Mouse (Mus musculus) forebrain, embryonic 13.5 days (tissue): ENCODE measurements at regions not wholly inside any gene's neighbourhood (a gene's known extent, or its start where the extent isn't known, plus 50 kb on each side); places are given as distances from the start of the nearest gene placed in this dataset.

Experiments
- ATAC-seq: fragments of 200-750 bp; cut with Nextera tagmentation; 2 replicates; pipeline ENCODE4 v1.8.0; 2017
- H3K27ac ChIP-seq: fragments of 300-500 bp; sonication (generic); 2 replicates; pipeline ENCODE4 v1.5.1; 2015; ENCODE audit warnings: inconsistent platforms, mild to moderate bottlenecking, moderate library complexity
- H3K27me3 ChIP-seq: fragments of 300-500 bp; sonication (generic); 2 replicates; pipeline ENCODE4 v1.6.1; 2015; ENCODE audit warnings: mild to moderate bottlenecking, inconsistent platforms
- H3K36me3 ChIP-seq: fragments of 300-500 bp; sonication (generic); 2 replicates; pipeline ENCODE4 v1.6.1; 2015; ENCODE audit warnings: mild to moderate bottlenecking, inconsistent platforms; ENCODE audit not compliant: poor library complexity, severe bottlenecking
- H3K4me1 ChIP-seq: fragments of 300-500 bp; sonication (generic); 2 replicates; pipeline ENCODE4 v1.6.1; 2015; ENCODE audit warnings: inconsistent platforms
- H3K4me2 ChIP-seq: fragments of 300-500 bp; sonication (generic); 2 replicates; pipeline ENCODE4 v1.6.1; 2015; ENCODE audit warnings: inconsistent platforms, mild to moderate bottlenecking, moderate library complexity
- H3K4me3 ChIP-seq: fragments of 300-500 bp; sonication (generic); 2 replicates; pipeline ENCODE4 v1.5.1; 2015; ENCODE audit warnings: mild to moderate bottlenecking, inconsistent platforms
- H3K9ac ChIP-seq: fragments of 300-500 bp; sonication (generic); 2 replicates; pipeline ENCODE4 v1.6.1; 2015; ENCODE audit warnings: mild to moderate bottlenecking, inconsistent platforms
- H3K9me3 ChIP-seq: fragments of 300-500 bp; sonication (generic); replicated peaks from 2 replicates; pipeline ENCODE4 v1.6.1; 2016; ENCODE audit warnings: inconsistent platforms
- WGBS: fragments of 180-500 bp; shearing (Covaris S2); methylation state at CpG from one replicate; pipeline ENCODE4 v1.1.7; 2015; 5-methylcytosine and 5-hydroxymethylcytosine counted together

- Histone ChIP-seq H3K9ac (no peak overlapping the region), H3K27me3 (no peaks in the 10 kb centered on the region), H3K9me3 (no peaks in the 10 kb centered on the region), H3K4me1 (peaks cover 11% of the 10 kb centered on the region; the same call in 1 of the 2 replicates), H3K36me3 (no peaks in the 10 kb centered on the region), H3K4me2 (no peak overlapping the region), H3K4me3 (no peak overlapping the region), H3K27ac (peak overlapping the region; percentile 25; the same call in 1 of the 2 replicates)
- ATAC-seq = no peak
- 86% methylated on average over 5 of the region's 5 CpGs for WGBS
These were observed 146.7 kb downstream of the Plk2 start for GRCm38 (mm10) chr13:110541288-110542148.

GRCm38 (mm10) chr13:110542303-110543065 is 147.6 kb downstream of the Plk2 start:
- H3K36me3 ChIP-seq = no peaks in the 10 kb centered on the region
- peaks cover 11% of the 10 kb centered on the region; the same call in 1 of the 2 replicates for H3K4me1 ChIP-seq
- H3K4me3 ChIP-seq = no peak overlapping the region
- no peaks in the 10 kb centered on the region for H3K27me3 ChIP-seq
- no peak overlapping the region for H3K4me2 ChIP-seq
- no peak for ATAC-seq
- H3K27ac ChIP-seq = no peak overlapping the region
- no peaks in the 10 kb centered on the region for H3K9me3 ChIP-seq
- no peak overlapping the region for H3K9ac ChIP-seq
- 88% methylated on average over 5 of the region's 5 CpGs for WGBS

GRCm38 (mm10) chr13:110545454-110545853 is 150.6 kb downstream of the Plk2 start:
- Histone ChIP-seq H3K4me2 (no peak overlapping the region), H3K27ac (no peak overlapping the region), H3K4me3 (no peak overlapping the region), H3K4me1 (peaks cover 8% of the 10 kb centered on the region; the same call in 1 of the 2 replicates), H3K27me3 (no peaks in the 10 kb centered on the region), H3K9ac (no peak overlapping the region), H3K36me3 (no peaks in the 10 kb centered on the region), H3K9me3 (no peaks in the 10 kb centered on the region)
- no peak for ATAC-seq
- 80% methylated on average over 6 of the region's 6 CpGs for WGBS

- ATAC-seq = no peak
- no peak overlapping the region for H3K27ac ChIP-seq
These were observed 160.9 kb downstream of the Plk2 start for GRCm38 (mm10) chr13:110555529-110556319.

GRCm38 (mm10) chr13:110556355-110557095 is 161.7 kb downstream of the Plk2 start:
- no peak overlapping the region for H3K27ac ChIP-seq
- WGBS = 76% methylated on average over 9 of the region's 9 CpGs
- no peak for ATAC-seq

More at GRCm38 (mm10) chr13:110555529-110556319, 160.9 kb downstream of the Plk2 start:
- 85% methylated on average over 7 of the region's 7 CpGs for WGBS
- Histone ChIP-seq H3K9me3 (no peaks in the 10 kb centered on the region), H3K4me2 (no peak overlapping the region), H3K4me1 (peaks cover 8% of the 10 kb centered on the region), H3K27me3 (no peaks in the 10 kb centered on the region), H3K4me3 (no peak overlapping the region), H3K36me3 (no peaks in the 10 kb centered on the region), H3K9ac (no peak overlapping the region)

GRCm38 (mm10) chr13:110557930-110558727 is 163.3 kb downstream of the Plk2 start:
- no peaks in the 10 kb centered on the region for H3K27me3 ChIP-seq
- peak; percentile 79 for ATAC-seq
- no peak overlapping the region; the same call in none of the 2 replicates for H3K27ac ChIP-seq
- WGBS = 59% methylated on average over 28 of the region's 28 CpGs
- no peaks in the 10 kb centered on the region for H3K36me3 ChIP-seq
- H3K4me2 ChIP-seq = peak overlapping the region; percentile 36
- H3K4me1 ChIP-seq = peaks cover 8% of the 10 kb centered on the region
- no peak overlapping the region for H3K9ac ChIP-seq
- H3K4me3 ChIP-seq = no peak overlapping the region
- no peaks in the 10 kb centered on the region for H3K9me3 ChIP-seq

More at GRCm38 (mm10) chr13:110556355-110557095, 161.7 kb downstream of the Plk2 start:
- H3K4me1 ChIP-seq = peaks cover 8% of the 10 kb centered on the region
- H3K4me2 ChIP-seq = no peak overlapping the region
- H3K27me3 ChIP-seq = no peaks in the 10 kb centered on the region
- H3K9ac ChIP-seq = no peak overlapping the region
- H3K36me3 ChIP-seq = no peaks in the 10 kb centered on the region
- no peaks in the 10 kb centered on the region for H3K9me3 ChIP-seq
- H3K4me3 ChIP-seq = no peak overlapping the region

- no peak overlapping the region for H3K4me2 ChIP-seq
- no peak overlapping the region for H3K4me3 ChIP-seq
- H3K9ac ChIP-seq = no peak overlapping the region
- WGBS = 93% methylated on average over 13 of the region's 13 CpGs
- no peaks in the 10 kb centered on the region for H3K27me3 ChIP-seq
- ATAC-seq = no peak
- H3K4me1 ChIP-seq = peaks cover 8% of the 10 kb centered on the region
- H3K36me3 ChIP-seq = no peaks in the 10 kb centered on the region
- no peaks in the 10 kb centered on the region for H3K9me3 ChIP-seq
- H3K27ac ChIP-seq = no peak overlapping the region
These were observed 165.7 kb downstream of the Plk2 start for GRCm38 (mm10) chr13:110560566-110560965.

GRCm38 (mm10) chr13:110562499-110562898 is 167.7 kb downstream of the Plk2 start:
- Histone ChIP-seq H3K27ac (no peak overlapping the region), H3K4me1 (peaks cover 8% of the 10 kb centered on the region), H3K9ac (no peak overlapping the region), H3K4me2 (no peak overlapping the region), H3K9me3 (no peaks in the 10 kb centered on the region), H3K27me3 (no peaks in the 10 kb centered on the region), H3K36me3 (no peaks in the 10 kb centered on the region), H3K4me3 (no peak overlapping the region)
- WGBS = 85% methylated on average over 3 of the region's 3 CpGs
- no peak for ATAC-seq

GRCm38 (mm10) chr13:110562902-110563301 is 168.1 kb downstream of the Plk2 start:
- ATAC-seq = no peak
- H3K4me2 ChIP-seq = no peak overlapping the region
- WGBS = 82% methylated on average over 5 of the region's 5 CpGs

GRCm38 (mm10) chr13:110563967-110564366 is 169.1 kb downstream of the Plk2 start:
- no peak overlapping the region for H3K4me3 ChIP-seq
- H3K36me3 ChIP-seq = no peaks in the 10 kb centered on the region
- no peaks in the 10 kb centered on the region for H3K9me3 ChIP-seq
- no peak overlapping the region for H3K4me2 ChIP-seq
- no peaks in the 10 kb centered on the region for H3K27me3 ChIP-seq
- 82% methylated on average over 9 of the region's 9 CpGs for WGBS
- no peak for ATAC-seq
- no peaks in the 10 kb centered on the region for H3K4me1 ChIP-seq
- no peak overlapping the region for H3K27ac ChIP-seq
- no peak overlapping the region for H3K9ac ChIP-seq

More at GRCm38 (mm10) chr13:110562902-110563301, 168.1 kb downstream of the Plk2 start:
- H3K4me1 ChIP-seq = peaks cover 8% of the 10 kb centered on the region
- H3K27ac ChIP-seq = no peak overlapping the region
- H3K27me3 ChIP-seq = no peaks in the 10 kb centered on the region
- H3K36me3 ChIP-seq = no peaks in the 10 kb centered on the region
- no peak overlapping the region for H3K9ac ChIP-seq
- H3K4me3 ChIP-seq = no peak overlapping the region
- no peaks in the 10 kb centered on the region for H3K9me3 ChIP-seq
